Mouse (Mus musculus): ENCODE results near the gene Nek8. TPM values are rescaled to one million over a fixed set of nuclear protein-coding genes. Genes with fewer than 3 reads are reported as not detected.

The Nek8 gene
- polyA plus RNA-seq, 1 experiment from 2014 or later: 13.5 TPM

DNA sequence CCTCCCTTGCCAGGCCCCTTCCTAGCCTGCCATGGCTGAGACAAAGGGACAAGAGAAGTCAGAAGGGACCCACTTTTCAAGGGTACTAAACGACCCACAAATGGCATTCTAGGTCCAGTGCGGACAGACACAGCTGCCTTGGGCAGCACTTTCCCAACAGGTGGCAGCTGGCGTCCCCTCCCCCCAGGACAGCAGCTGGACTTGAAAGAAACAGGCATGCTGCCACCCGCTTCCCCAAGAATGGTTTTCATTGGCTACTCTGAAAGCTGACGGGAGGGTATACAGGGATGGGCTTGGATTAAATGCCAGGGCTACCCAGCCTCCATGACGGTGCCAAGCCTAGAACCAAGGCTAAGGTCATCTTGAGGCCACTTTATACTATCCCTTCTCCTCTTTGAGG lies 14.0 kb downstream of the Nek8 start:
- Histone ChIP-seq H3K4me3 (peak overlapping the region; percentile 84), H3K27me3 (replicated peaks; ENCODE audit: low read depth, poor library complexity, severe bottlenecking) (peaks cover 10% of the 10 kb centered on the region), H3K27ac (replicated peaks) (peak overlapping the region; percentile 98), H3K4me1 (peaks cover 64% of the 10 kb centered on the region), H3K9me3 (no peaks in the 10 kb centered on the region), H3K36me3 (replicated peaks) (peaks cover 67% of the 10 kb centered on the region)
- 69% methylated on average over 6 of the region's 6 CpGs for WGBS
- DNase-seq (ENCODE audit: low spot score): no peak

- H3K4me1 ChIP-seq: peaks cover 59% of the 10 kb centered on the region
- DNase-seq (ENCODE audit: low spot score): no peak
- peaks cover 69% of the 10 kb centered on the region for H3K36me3 ChIP-seq (replicated peaks)
- H3K4me3 ChIP-seq: peak overlapping the region; percentile 84
- 55% methylated on average over 4 of the region's 4 CpGs for WGBS
- H3K9me3 ChIP-seq: no peaks in the 10 kb centered on the region
- peak overlapping the region; percentile 98 for H3K27ac ChIP-seq (replicated peaks)
- peaks cover 4% of the 10 kb centered on the region; the same call in 1 of the 2 replicates for H3K27me3 ChIP-seq (replicated peaks; ENCODE audit: low read depth, poor library complexity, severe bottlenecking)
Measured at GRCm38 (mm10) chr11:78161968-78162367, 14.5 kb downstream of the Nek8 start.

- H3K27ac ChIP-seq (replicated peaks): no peak overlapping the region
- peak overlapping the region; percentile 84; the same call in 1 of the 2 replicates for H3K4me3 ChIP-seq
- H3K27me3 ChIP-seq (replicated peaks; ENCODE audit: low read depth, poor library complexity, severe bottlenecking): no peaks in the 10 kb centered on the region
- H3K4me1 ChIP-seq: peaks cover 57% of the 10 kb centered on the region
- H3K9me3 ChIP-seq: no peaks in the 10 kb centered on the region
- peaks cover 77% of the 10 kb centered on the region for H3K36me3 ChIP-seq (replicated peaks)
- 92% methylated on average over 14 of the region's 14 CpGs for WGBS
- DNase-seq (ENCODE audit: low spot score): no peak
Measured at GRCm38 (mm10) chr11:78161169-78161568, 15.3 kb downstream of the Nek8 start.

DNA sequence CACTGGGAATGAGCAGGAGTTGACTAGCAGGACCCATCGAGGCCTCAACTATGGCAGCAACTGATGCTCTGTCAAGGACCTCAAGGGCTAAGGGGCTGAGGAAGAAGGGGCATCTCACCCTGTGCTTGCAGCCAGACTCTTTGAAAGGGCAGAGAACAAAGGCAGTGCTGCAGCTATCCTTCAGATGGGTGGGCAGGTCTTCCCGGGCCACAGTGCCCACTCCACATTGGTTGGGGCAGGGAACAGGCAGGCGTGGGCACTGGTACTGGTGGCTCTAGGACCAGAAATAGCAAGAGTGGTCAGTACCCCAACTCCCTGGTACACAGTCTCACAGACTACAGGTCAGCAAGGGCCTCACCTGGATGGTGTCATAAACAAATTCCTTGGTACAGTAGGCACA lies 15.8 kb downstream of the Nek8 start:
- Histone ChIP-seq H3K36me3 (replicated peaks) (peaks cover 82% of the 10 kb centered on the region), H3K4me3 (no peak overlapping the region), H3K9me3 (no peaks in the 10 kb centered on the region), H3K4me1 (peaks cover 52% of the 10 kb centered on the region), H3K27ac (replicated peaks) (no peak overlapping the region), H3K27me3 (replicated peaks; ENCODE audit: low read depth, poor library complexity, severe bottlenecking) (no peaks in the 10 kb centered on the region)
- DNase-seq (ENCODE audit: low spot score): no peak
- 89% methylated on average over 3 of the region's 3 CpGs for WGBS

GRCm38 (mm10) chr11:78160171-78160570 lies 16.3 kb downstream of the Nek8 start:
- Histone ChIP-seq H3K9me3 (no peaks in the 10 kb centered on the region), H3K4me1 (peaks cover 50% of the 10 kb centered on the region), H3K27me3 (replicated peaks; ENCODE audit: low read depth, poor library complexity, severe bottlenecking) (no peaks in the 10 kb centered on the region), H3K27ac (replicated peaks) (no peak overlapping the region), H3K36me3 (replicated peaks) (peaks cover 87% of the 10 kb centered on the region), H3K4me3 (no peak overlapping the region)
- 90% methylated on average over 18 of the region's 18 CpGs for WGBS
- DNase-seq (ENCODE audit: low spot score): no peak

DNA sequence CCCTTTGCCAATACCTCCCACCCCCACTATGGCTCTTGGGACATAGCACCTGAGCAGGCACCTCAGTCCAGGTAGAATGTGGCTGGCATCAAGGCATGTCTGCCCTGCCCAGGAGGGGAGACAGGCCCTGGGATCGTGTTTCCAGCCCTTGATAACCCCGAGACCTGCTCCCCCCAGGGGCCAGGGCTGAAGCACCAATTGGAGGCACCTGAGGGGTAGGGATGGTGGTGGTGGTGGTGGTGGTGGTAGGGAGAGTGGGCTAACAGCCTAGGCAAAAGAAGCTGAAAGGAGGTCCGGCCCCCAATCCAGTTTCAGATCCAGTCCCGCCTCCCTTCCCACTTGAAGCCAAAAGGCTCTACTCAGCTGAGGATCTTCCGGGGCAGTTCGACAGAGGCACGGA lies 16.9 kb downstream of the Nek8 start:
- WGBS: 75% methylated on average over 7 of the region's 7 CpGs
- peak overlapping the region; percentile 23 for H3K4me3 ChIP-seq
- H3K36me3 ChIP-seq (replicated peaks): peaks cover 94% of the 10 kb centered on the region
- H3K9me3 ChIP-seq: no peaks in the 10 kb centered on the region
- H3K4me1 ChIP-seq: peaks cover 50% of the 10 kb centered on the region
- DNase-seq (ENCODE audit: low spot score): no peak
- H3K27ac ChIP-seq (replicated peaks): no peak overlapping the region
- no peaks in the 10 kb centered on the region for H3K27me3 ChIP-seq (replicated peaks; ENCODE audit: low read depth, poor library complexity, severe bottlenecking)

DNA sequence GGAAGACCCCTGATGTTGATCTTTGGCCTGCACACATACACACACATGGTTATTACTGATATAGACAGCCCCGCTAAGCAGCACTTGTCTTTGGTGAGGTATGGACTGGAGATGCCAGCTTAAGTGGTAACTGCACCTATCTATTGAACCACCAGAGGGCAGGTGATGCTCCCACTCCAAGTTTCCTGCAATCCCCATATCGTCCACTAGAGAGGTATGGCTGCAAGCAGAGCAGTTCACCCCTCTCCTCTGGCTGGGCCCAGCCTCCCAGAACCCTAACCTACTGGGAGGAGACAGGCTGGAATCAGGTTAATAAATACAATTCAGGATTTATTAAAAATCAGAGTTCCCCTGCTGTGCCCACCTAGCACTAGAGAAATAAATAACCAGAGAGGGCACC lies 17.4 kb downstream of the Nek8 start:
- Histone ChIP-seq H3K27me3 (replicated peaks; ENCODE audit: low read depth, poor library complexity, severe bottlenecking) (no peaks in the 10 kb centered on the region), H3K36me3 (replicated peaks) (peaks cover 98% of the 10 kb centered on the region), H3K4me1 (peaks cover 49% of the 10 kb centered on the region), H3K9me3 (no peaks in the 10 kb centered on the region), H3K27ac (replicated peaks) (no peak overlapping the region), H3K4me3 (peak overlapping the region; percentile 23; the same call in 1 of the 2 replicates)
- peak; percentile 79 for DNase-seq (ENCODE audit: low spot score)
- 33% methylated on average over 2 of the region's 2 CpGs for WGBS

- WGBS: 73% methylated on average over 6 of the region's 6 CpGs
- no peaks in the 10 kb centered on the region for H3K9me3 ChIP-seq
- H3K4me1 ChIP-seq: peaks cover 23% of the 10 kb centered on the region
- H3K4me3 ChIP-seq: no peak overlapping the region
- no peaks in the 10 kb centered on the region for H3K27me3 ChIP-seq (replicated peaks; ENCODE audit: low read depth, poor library complexity, severe bottlenecking)
- no peak overlapping the region for H3K27ac ChIP-seq (replicated peaks)
- no peak for DNase-seq (ENCODE audit: low spot score)
- H3K36me3 ChIP-seq (replicated peaks): peaks cover 99% of the 10 kb centered on the region
Measured at GRCm38 (mm10) chr11:78156156-78156699, 20.2 kb downstream of the Nek8 start.

- H3K9me3 ChIP-seq: no peaks in the 10 kb centered on the region
- peaks cover 99% of the 10 kb centered on the region for H3K36me3 ChIP-seq (replicated peaks)
- DNase-seq (ENCODE audit: low spot score): no peak
- 73% methylated on average over 5 of the region's 5 CpGs for WGBS
- H3K4me1 ChIP-seq: peaks cover 18% of the 10 kb centered on the region
- H3K27ac ChIP-seq (replicated peaks): no peak overlapping the region
- no peak overlapping the region for H3K4me3 ChIP-seq
- H3K27me3 ChIP-seq (replicated peaks; ENCODE audit: low read depth, poor library complexity, severe bottlenecking): no peaks in the 10 kb centered on the region
Measured at GRCm38 (mm10) chr11:78155674-78156073, 20.8 kb downstream of the Nek8 start.

- DNase-seq (ENCODE audit: low spot score): no peak
- H3K36me3 ChIP-seq (replicated peaks): peaks cover 98% of the 10 kb centered on the region
Measured at GRCm38 (mm10) chr11:78153778-78154177, 22.7 kb downstream of the Nek8 start.

DNA sequence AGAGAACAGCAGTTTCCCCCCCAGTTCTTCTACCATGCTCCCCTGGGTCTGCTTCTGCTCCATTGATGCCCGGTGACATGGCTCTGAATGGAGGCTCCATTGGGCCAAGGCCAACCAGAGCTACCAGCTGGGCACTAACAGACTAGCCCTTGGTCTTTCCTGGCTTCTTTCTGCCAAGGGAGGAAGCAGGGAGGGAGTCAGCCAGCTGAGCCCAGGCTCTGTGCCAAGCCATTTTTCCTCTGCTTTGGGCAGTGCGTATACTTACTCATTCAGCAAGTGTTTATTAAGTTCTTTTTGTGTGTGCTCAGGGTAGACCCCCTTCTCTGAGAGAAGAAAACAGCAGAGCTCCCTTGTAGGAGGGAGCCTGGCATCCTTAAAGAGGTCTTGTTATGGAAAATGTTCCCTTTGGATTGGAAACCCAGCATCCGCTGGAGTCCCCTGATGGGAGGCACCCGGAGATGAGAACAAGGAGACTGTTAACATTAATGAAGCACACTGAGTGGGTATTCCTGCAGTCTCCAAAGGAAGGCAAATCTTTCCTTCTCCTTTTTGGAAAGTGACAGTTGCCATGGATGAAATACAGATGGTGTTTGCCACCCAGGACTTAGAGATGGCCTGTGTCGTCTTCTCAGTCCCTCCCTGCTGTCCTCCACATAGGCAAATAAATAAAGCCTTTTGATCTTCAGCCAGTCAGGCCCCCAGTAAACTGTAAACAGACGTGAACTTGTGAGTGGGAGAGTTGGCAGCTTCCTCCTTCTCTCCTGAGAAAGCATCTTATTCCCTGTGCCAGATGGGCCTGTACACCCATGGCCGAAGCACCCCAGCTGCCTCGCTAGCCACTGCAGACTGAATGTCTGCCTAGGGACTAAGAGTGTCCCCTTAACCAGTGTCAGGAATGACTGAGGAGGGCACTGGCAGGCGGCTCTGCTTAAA lies 23.9 kb downstream of the Nek8 start:
- no peaks in the 10 kb centered on the region for H3K27me3 ChIP-seq (replicated peaks; ENCODE audit: low read depth, poor library complexity, severe bottlenecking)
- H3K4me3 ChIP-seq: no peak overlapping the region
- no peaks in the 10 kb centered on the region for H3K9me3 ChIP-seq
- no peak for DNase-seq (ENCODE audit: low spot score)
- H3K4me1 ChIP-seq: peaks cover 6% of the 10 kb centered on the region; the same call in 1 of the 2 replicates
- 82% methylated on average over 9 of the region's 9 CpGs for WGBS
- peaks cover 97% of the 10 kb centered on the region for H3K36me3 ChIP-seq (replicated peaks)
- no peak overlapping the region for H3K27ac ChIP-seq (replicated peaks)

More at GRCm38 (mm10) chr11:78153778-78154177, 22.7 kb downstream of the Nek8 start:
- Histone ChIP-seq H3K4me1 (peaks cover 6% of the 10 kb centered on the region; the same call in 1 of the 2 replicates), H3K4me3 (no peak overlapping the region; the same call in 1 of the 2 replicates), H3K9me3 (no peaks in the 10 kb centered on the region), H3K27ac (replicated peaks) (no peak overlapping the region), H3K27me3 (replicated peaks; ENCODE audit: low read depth, poor library complexity, severe bottlenecking) (no peaks in the 10 kb centered on the region)
- WGBS: 92% methylated on average over 13 of the region's 13 CpGs

DNA sequence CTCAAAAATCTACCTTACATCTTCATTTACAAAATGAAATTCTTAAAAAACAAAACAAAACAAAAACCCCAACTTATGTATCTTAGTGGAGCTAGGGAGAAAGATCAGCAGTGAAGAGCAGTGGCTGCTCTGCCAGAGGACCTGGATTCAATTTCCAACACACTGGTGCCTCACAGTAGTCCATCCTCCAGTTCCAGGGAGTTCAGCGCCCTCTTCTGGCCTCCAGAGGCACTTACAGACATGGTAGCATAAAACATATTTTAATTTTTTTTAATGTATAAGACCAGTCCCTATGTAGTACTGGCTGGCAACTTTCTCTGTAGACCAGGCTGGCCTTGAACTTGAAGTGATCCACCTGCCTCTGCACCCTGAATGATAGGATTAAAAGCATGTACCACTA lies 25.3 kb downstream of the Nek8 start:
- H3K27ac ChIP-seq (replicated peaks): no peak overlapping the region
- H3K9me3 ChIP-seq: no peaks in the 10 kb centered on the region
- peaks cover under 1% of the 10 kb centered on the region; the same call in 1 of the 2 replicates for H3K4me1 ChIP-seq
- H3K4me3 ChIP-seq: no peak overlapping the region
- 28% methylated on average over 1 of the region's 1 CpGs for WGBS
- peak; percentile 36 for DNase-seq (ENCODE audit: low spot score)
- peaks cover 97% of the 10 kb centered on the region for H3K36me3 ChIP-seq (replicated peaks)
- no peaks in the 10 kb centered on the region for H3K27me3 ChIP-seq (replicated peaks; ENCODE audit: low read depth, poor library complexity, severe bottlenecking)

All from embryonic facial prominence, embryonic 10.5 days (tissue).